Mouse (Mus musculus): ENCODE results near the gene Ocm.

The Ocm gene

DNA sequence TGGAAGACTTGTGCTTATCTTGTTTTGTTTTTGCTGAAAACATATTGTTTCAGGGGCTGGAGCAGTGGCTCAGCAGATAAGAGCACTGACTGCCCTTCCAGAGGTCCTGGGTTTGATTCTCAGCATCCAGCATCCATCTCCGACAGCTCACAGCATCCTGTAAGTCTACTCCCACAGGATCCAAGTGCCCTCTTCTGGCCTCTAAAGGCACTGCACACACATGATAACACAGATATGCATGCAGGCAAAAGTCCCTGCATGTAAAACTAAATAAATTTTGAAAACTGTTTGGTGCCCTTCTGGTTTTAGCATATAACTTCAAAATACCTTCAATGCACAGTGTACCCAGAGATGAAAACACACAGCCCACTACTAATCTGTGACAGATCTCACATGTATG lies 27.1 kb downstream of the Ocm start:
- no peak for DNase-seq (ENCODE audit: low spot score)

DNA sequence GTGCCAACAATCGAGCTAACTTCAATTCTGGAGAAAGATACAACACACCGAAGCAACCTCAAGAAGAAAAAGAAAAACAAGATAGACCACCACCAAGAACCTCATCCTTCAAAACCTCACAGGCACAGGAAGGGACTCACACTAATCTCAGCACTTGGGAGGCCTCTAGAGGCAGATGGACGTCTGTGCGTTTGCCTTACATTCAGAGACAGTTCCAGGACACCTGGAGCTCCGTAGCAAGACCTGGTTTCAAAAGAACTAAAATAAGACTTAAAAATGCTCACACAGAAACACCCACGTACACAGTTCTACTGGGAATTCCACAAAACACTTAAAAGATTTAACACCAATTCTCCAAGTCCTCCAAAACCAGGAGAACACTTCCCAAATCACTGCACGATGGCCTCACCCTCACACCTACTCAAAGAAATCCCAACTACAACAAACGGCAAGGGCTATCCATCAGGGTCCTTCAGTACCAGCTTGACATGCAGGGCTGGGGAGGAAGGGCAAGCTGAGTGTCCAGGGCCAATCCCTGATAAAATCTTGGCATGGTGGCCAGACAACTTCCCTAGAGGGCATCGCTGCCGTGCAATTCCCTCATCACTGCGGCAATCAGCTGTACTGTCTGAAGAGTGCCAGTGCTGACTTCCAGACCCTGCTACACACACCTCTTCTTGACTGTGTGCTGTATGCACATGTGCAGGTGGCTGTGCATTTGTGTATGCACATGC lies 31.7 kb downstream of the Ocm start:
- no peak for DNase-seq (ENCODE audit: low spot score)

DNA sequence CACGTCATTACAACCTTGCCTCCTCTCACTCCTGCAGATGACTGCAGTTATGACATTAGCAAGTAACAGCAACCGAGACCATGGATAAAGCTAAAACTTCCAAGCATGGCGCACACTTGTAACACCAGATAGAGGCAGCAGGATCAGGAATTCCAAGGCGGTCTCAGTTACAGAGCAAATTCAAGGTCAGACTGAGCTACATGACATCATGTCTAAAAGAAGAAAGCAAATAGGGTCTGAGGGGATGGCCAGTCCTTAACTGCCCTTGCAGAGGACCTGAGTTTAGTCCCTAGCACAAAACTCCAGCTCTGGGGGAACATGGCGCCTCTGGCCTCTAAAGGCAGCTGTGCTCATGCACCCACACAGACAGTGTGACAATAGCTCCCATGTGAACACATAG lies 32.6 kb downstream of the Ocm start:
- no peak for DNase-seq (ENCODE audit: low spot score)

DNA sequence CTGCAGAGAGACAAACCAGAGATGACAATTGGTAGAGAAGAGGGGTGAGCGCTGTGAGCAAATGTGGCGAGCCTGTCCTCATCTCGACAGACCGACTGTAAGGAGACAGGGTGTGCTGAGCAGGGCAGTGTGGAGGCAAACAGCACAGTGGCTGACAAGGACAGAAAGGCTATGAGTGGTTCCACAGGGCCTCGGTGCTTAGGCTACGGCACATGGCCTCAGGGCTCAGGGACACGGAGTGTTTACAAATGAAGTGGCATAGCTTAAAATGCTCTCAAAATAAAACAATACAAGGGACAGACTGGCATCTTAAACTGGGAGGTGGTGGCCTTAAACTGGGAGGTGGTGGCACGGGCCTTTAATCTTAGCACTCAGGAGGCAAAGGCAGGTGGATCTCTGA lies 33.2 kb downstream of the Ocm start:
- DNase-seq (ENCODE audit: low spot score) = no peak

DNA sequence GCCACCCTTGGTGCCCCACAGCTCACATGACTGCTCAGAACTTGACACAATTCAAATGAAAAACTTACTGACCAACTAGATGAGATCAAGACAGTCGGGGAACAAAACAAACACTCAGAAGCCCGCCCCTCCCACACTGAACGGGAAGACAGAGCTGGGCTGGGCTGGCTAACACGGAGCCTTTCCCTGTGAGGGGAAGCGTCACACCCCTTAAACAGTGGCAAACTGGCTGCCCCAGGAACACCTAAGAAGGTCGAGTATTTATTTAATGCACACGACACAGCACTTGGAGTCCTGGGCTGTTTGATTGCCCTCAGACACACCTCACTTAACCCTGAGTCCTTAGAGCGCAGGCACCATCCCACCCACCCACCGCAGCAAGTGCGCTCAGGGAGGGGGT lies 33.8 kb downstream of the Ocm start:
- DNase-seq (ENCODE audit: low spot score) = no peak

DNA sequence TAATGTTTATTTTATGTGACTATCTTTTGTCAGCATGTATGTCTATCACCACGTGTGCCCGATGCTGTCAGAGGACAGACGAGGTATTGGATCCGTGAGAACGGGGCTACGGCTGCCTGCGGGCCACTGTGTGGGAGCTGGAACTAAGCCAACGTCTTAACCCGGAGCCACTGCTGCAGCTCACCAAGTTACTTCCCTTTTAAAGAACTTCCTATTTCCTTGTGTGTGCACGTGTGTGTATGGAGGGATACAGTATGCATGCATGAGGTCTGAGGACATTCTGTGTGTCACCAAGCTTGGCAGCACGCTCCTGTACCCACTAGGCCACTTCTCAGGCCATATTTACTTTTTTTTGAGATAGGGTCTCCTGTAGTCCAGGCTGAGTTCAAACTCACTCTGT lies 36.4 kb downstream of the Ocm start:
- DNase-seq (ENCODE audit: low spot score) = no peak

DNA sequence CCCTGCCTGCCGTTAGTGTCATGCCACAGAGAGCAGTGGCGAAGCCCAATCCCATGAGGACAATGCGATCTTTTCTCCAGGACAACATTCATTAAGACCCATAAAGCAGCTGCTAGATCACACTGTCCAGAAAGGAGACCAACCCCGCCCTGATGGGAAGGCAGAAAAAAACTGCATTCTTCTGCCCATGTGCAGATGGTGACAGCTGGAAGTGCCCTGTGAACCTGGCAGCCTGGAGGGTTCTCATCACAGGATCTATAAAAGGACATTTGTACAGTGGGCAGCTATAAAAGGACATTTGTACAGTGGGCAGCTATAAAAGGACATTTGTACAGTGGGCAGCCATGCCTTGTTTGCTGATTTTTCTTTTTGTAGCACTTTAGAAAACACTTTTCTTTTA lies 37.4 kb downstream of the Ocm start:
- DNase-seq (ENCODE audit: low spot score) = no peak

DNA sequence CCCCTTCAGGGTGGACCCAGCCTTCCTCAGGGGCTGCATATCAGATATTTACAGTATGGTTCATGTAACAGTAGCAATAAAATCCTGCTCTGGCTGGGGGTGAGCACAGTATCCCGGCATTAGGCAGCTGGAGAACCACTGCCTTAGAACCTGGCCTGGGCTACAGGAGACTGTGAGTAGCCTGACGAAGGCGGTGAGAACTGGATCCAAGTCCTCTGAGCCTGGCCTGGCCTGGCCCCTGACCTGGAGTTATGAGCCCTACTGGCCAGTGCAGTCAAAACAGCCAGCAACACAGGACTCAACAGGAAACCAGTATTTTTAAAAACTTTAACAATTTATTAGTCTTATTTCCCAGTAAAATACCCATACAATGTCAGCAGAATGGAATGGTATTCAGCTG lies 38.9 kb downstream of the Ocm start:
- no peak for DNase-seq (ENCODE audit: low spot score)

DNA sequence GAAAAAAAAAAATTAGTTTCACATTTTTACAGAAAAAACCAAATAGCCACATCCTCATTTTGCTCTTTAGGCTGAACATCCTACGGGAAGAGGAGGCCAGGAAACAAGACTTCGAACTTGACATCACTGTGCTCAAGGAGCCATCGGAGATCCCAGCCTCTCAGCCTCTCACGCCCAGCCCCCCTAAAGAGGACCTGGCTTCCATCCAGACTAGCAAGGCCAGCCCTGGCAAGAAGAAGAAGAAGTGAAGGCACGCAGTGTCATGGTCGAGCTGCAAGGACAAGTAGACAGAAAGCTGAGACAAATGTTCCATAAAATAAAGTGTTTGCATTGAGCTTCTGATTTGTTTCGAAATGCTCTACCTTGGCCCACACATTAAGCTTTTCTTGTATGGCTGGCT lies 41.1 kb downstream of the Ocm start:
- DNase-seq (ENCODE audit: low spot score) = no peak

DNA sequence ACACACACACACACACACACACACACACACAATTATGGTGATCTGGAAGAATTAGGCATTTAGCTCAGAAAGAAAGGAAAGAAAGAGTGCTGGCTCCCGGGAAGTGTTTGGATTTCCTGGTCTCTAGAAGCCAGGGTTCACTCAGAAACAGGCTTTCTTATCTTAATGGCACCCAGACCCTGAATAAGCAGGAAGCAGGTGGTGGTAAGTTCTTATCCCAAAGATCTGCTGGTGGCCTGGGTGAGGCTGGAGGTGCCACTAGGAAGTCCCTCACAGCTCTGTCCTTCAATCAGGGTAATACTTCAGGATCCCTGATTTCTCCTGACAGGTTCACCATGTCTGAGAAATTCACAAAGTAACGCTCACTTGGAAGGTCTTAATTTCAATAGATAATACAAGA lies 44.1 kb downstream of the Ocm start:
- DNase-seq (ENCODE audit: low spot score) = no peak

DNA sequence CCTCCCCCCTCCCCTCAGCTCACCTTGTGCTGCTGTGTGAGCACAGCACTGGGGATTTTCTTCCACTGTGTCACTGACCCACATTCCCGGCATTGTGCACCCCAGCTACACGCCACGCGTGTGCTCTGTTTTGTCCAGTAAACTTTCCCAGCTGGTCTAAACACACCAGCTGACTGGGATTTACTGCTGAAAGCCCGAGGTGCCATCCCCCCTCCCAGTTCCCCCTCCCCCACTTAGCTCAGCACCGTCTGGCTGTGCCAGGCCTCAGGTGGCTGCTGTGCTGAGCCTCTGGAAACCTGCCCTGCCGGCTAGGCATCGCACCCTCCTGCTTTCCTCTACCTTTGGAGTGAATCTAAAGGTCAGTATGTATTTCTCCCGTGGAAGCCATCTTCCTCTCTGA lies 45.6 kb downstream of the Ocm start:
- DNase-seq (ENCODE audit: low spot score) = no peak

DNA sequence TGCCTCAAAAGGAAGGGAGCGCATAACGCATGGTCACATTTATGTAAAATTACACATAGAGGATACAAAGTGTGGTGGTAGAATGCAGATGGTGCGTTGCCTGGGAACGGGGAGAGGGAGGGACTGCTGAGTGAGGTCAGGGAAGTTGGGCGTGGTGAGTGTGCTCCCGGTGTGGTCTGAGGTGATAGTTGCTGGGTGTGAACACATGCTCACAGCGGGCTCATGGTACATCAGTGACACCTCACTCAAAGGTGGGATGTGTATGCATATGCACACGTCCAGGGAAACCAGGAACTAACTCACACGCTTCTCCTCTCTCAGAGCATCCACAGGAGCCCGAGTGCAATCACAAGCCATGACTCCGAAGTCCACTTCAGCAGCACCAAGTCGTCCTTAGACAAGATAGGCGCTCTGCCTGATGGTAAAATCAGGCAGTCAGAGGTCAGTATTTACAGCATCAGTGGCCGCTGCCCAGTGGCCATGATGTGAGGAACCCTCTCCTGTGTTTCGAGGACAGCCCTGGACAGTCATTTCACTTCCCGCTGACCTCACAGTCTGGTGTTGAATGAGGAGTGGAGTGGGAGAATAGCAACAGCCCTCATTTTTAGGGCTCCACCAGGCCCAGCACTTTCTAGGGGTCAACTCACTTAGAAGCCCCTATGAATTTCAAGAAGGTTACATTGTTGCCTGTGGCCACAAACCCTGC lies 49.6 kb downstream of the Ocm start:
- peak; percentile 51 for DNase-seq (ENCODE audit: low spot score)

DNA sequence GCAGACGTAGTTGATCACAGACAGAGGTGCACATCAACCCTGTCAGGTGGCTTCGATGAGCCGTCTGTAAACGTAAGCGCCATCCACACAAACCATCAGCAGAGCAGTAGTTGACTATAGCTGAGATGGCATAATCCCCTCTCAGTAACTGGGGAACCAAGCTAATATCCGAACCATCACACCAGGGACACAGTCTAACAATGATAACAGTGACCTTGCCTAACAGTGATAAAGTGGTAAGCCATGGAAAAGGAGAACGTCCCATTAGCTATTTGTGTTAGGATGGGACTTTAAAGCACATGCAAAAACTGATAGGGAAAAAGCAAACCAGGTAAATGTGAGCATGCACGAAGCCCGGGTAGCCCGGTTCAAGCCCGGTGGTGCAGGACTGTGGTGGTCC lies 50.2 kb downstream of the Ocm start:
- DNase-seq (ENCODE audit: low spot score) = peak; percentile 17

DNA sequence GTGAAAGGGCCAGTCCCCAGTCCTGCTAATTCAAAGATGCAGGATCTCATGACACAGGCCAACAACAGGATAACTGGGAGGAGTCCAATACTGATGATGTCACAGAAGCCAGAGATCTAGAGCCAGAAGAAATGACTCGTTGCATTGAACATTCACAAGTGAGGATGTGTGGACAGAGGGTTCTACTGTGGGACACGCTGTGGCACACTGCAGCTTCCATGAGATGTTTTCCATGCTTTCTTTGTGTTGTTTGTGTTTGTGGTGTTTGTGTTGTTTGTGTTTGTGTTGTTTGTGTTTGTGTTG lies 50.9 kb downstream of the Ocm start:
- DNase-seq (ENCODE audit: low spot score) = no peak

DNA sequence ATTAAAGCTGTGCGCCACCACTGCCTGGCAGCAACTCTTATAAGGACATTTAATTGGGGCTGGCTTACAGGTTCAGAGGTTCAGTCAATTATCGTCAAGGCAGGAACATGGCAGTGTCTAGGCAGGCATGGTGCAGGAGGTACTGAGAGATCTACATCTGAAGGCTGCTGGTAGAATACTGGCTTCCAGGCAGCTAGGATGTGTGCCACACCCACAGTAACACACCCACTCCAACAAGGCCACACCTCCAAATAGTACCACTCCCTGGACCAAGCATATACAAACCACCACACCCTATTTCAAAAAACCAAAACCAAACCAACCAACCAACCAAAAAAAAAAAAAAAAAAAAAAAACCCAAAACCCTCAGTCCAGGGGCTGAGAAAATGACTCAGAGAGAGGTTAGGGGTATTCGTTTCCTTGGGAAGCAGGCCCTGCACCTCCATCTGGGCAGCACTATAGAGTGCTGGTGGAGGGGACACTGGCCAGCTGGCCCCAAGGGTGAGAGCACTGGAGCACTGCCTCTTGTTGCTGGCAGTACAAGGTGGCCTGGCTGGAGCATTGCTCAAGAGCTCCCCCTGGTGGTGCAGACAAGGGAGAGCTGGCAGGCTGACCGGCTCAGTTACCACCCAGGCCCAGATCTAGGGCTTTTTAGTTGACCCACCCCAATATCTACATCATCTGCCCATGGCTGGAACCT lies 51.4 kb downstream of the Ocm start:
- peak; percentile 73 for DNase-seq (ENCODE audit: low spot score)

DNA sequence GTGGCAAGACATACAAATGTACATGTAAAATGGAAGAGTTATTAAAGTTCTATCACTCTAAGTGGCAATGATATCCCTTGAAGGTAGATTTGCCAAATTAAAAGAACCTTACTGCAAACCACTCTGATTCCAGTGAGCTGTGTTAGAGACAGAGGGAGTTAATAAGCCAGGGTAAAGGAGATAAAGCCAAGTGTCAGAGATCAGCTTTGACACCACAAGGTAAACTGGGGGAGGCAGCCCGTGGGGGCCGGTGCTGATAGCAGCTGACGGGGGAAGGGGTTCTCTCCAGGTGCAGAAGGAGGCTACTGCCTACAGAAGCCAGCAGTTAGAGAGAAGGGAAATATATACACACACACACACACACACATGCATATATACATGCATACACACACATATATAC lies 53.8 kb downstream of the Ocm start:
- DNase-seq (ENCODE audit: low spot score) = no peak

Measured in spleen, adult 12 weeks (tissue).